Mouse (Mus musculus) urinary bladder, postnatal 10 days (tissue): ENCODE results near the gene Dok5.

Experiments
- DNase-seq: peaks from one replicate; pipeline ENCODE4 v3.0.0; 2022; ENCODE audit warnings: low spot score

The Dok5 gene

GRCm38 (mm10) chr2:170802984-170803383, 71.4 kb downstream of the Dok5 start:
- DNase-seq, result no peak

- DNase-seq, result no peak
Observed at GRCm38 (mm10) chr2:170807555-170808258, 76.1 kb downstream of the Dok5 start.

- DNase-seq, result no peak
Observed at GRCm38 (mm10) chr2:170808259-170808789, 76.7 kb downstream of the Dok5 start.

- no peak for DNase-seq
Observed at GRCm38 (mm10) chr2:170811356-170811755, 79.7 kb downstream of the Dok5 start.

- no peak for DNase-seq
Observed at GRCm38 (mm10) chr2:170816302-170816701, 84.7 kb downstream of the Dok5 start.

- DNase-seq, result no peak
Observed at GRCm38 (mm10) chr2:170817112-170817703, 85.6 kb downstream of the Dok5 start.

- no peak for DNase-seq
Observed at GRCm38 (mm10) chr2:170826821-170827441, 95.3 kb downstream of the Dok5 start.

GRCm38 (mm10) chr2:170828757-170829156, 97.2 kb downstream of the Dok5 start:
- DNase-seq, result no peak

- no peak for DNase-seq
Observed at GRCm38 (mm10) chr2:170829191-170829611, 97.6 kb downstream of the Dok5 start.

- no peak for DNase-seq
Observed at GRCm38 (mm10) chr2:170829988-170830387, 98.4 kb downstream of the Dok5 start.

GRCm38 (mm10) chr2:170836862-170837261, 105.3 kb downstream of the Dok5 start:
- no peak for DNase-seq

GRCm38 (mm10) chr2:170837363-170837762, 105.8 kb downstream of the Dok5 start:
- DNase-seq, result no peak

- DNase-seq, result no peak
Observed at GRCm38 (mm10) chr2:170837824-170838557, 106.4 kb downstream of the Dok5 start.

- DNase-seq, result no peak
Observed at GRCm38 (mm10) chr2:170841441-170841965, 109.9 kb downstream of the Dok5 start.

- no peak for DNase-seq
Observed at GRCm38 (mm10) chr2:170845511-170845910, 113.9 kb downstream of the Dok5 start.

- DNase-seq, result no peak
Observed at GRCm38 (mm10) chr2:170850058-170850457, 118.5 kb downstream of the Dok5 start.

GRCm38 (mm10) chr2:170852337-170852736, 120.7 kb downstream of the Dok5 start:
- no peak for DNase-seq

GRCm38 (mm10) chr2:170855210-170855609, 123.6 kb downstream of the Dok5 start:
- DNase-seq, result no peak

- DNase-seq, result no peak
Observed at GRCm38 (mm10) chr2:170856085-170856484, 124.5 kb downstream of the Dok5 start.

- DNase-seq, result no peak
Observed at GRCm38 (mm10) chr2:170857507-170857906, 125.9 kb downstream of the Dok5 start.

GRCm38 (mm10) chr2:170858640-170859039, 127.0 kb downstream of the Dok5 start:
- DNase-seq, result no peak

- no peak for DNase-seq
Observed at GRCm38 (mm10) chr2:170860576-170860975, 129.0 kb downstream of the Dok5 start.
